Mouse (Mus musculus) retina, postnatal 7 days (tissue): ENCODE data around the gene Arid1b.

Experiments
- DNase-seq: peaks from one replicate; pipeline ENCODE4 v3.0.0-alpha.2; 2012; ENCODE audit warnings: low read depth, low spot score

The Arid1b gene

DNA sequence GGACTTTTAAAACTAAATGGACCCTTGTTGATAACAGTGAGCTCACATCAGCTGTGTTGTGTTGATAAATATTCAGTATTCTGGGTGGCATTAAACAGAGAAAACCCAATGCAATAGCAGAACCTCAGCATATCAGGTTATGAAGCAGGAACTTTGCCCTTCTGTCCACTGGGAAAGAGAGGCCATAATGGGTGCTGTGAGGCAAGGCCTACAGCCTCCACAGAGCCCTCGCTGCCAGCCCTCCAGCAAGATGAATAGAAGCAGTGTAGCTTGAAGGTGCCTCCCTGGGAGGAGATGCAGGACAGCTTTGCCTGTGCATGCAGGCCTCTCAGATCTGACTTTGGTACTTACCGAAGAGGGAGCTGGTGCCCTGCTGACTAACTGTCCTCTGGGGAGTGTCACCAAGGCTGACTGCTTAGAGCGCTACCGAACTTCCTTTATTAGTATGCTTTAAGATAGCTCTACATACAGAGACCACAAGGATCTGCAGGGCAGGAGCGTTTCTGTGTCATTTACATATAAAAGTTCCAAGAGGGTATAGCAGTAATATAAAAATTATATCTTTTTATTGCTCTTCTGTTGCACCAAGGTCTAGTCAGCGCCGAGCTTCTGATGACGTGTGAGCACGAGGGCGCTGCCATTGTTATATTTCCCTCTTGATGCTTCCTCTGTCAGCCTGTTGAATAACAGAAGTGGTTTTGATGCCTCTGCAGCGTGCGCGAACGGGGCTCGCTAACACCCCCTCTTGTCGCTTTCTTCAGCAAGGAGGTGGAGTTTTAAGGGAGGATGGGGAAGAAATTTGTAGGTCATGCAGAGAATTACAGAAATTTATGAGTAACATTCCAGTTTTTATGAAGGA is 244.5 kb downstream of the Arid1b start:
- DNase-seq, result no peak

- no peak for DNase-seq
These were observed 250.4 kb downstream of the Arid1b start for GRCm38 (mm10) chr17:5244526-5244925.

GRCm38 (mm10) chr17:5246688-5247087 is 252.6 kb downstream of the Arid1b start:
- no peak for DNase-seq

DNA sequence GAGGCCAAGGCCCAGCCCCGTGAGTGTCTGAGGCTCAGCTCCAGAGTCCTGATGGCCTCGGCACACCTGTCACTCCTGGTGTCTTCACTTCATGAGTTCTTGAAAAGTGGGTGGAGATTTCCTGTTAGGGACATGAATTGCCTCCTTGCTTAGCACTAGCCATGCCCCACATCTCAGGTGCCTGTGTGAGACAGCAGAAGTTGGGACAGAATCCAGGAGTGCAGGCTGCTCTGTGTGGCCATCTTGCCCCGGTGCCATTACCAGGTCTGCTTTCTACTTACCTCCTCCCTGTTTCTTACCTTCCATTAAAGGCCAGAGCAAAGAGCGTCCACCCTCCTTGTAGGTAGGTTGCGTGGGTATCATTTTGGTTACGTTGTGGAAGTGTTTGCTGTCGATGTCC is 253.1 kb downstream of the Arid1b start:
- no peak for DNase-seq

GRCm38 (mm10) chr17:5247737-5248136 is 253.6 kb downstream of the Arid1b start:
- DNase-seq, result no peak

- DNase-seq, result no peak
These were observed 255.0 kb downstream of the Arid1b start for GRCm38 (mm10) chr17:5248957-5249656.

DNA sequence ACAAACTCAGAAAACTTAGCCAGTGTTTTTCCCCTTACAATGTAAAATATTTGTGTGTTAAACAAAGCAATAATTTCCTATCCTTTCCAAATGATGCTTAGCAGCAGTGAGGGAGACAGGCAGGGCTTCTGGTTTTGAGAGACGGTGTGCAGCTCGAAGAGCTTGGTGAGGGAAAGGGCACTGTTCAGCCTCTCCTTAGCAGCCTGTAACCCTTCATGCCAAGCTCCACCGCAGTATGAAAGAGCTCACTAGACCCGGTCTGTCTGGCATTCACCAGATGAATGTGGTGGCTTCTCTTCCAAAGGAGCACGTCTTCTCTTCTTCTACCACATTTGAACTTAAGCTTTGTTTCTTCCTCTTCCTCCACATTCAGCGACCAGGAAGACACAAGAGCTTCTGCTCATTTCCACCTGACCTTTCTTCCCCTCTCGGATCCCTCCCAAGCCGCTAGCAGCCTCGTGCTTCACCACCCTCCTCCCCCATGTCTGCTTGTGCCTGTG is 255.6 kb downstream of the Arid1b start:
- DNase-seq, result no peak

- DNase-seq, result no peak
These were observed 258.3 kb downstream of the Arid1b start for GRCm38 (mm10) chr17:5252436-5252835.

- no peak for DNase-seq
These were observed 260.8 kb downstream of the Arid1b start for GRCm38 (mm10) chr17:5254717-5255617.

DNA sequence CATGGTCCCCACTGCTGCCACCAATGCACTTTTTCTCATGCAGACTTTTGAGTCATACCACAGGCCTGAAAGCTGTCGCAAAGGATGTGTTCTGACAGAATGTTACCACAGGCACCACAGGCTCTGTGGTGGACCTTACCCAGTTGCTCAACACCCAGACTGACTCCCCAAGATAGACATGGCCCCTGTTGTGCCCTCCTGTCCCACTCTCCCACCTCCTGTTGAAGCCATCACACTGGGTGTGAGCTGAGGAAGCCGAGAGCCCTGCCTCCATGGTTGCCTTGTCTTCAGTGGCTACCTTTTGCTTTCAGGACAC is 261.4 kb downstream of the Arid1b start:
- DNase-seq, result no peak

DNA sequence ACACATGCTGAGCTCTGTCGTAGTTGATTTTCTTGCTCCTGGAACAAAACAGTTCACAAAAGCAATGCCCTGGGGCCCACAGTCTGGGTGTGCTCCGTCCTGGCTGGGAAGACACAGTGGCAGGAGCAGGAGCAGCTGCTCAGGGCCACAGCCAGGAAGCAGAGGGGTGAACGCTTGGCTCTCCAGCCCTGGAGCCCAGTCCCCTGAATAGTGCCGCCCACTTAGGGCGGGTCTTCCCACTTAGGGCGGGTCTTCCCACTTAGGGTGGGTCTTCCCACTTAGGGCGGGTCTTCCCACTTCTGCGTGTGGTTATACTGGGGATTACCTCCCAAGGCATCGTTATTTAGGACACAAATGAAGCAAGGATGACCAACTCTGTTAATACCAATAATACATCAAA is 264.8 kb downstream of the Arid1b start:
- DNase-seq, result no peak

GRCm38 (mm10) chr17:5261131-5261651 is 267.1 kb downstream of the Arid1b start:
- DNase-seq, result no peak

DNA sequence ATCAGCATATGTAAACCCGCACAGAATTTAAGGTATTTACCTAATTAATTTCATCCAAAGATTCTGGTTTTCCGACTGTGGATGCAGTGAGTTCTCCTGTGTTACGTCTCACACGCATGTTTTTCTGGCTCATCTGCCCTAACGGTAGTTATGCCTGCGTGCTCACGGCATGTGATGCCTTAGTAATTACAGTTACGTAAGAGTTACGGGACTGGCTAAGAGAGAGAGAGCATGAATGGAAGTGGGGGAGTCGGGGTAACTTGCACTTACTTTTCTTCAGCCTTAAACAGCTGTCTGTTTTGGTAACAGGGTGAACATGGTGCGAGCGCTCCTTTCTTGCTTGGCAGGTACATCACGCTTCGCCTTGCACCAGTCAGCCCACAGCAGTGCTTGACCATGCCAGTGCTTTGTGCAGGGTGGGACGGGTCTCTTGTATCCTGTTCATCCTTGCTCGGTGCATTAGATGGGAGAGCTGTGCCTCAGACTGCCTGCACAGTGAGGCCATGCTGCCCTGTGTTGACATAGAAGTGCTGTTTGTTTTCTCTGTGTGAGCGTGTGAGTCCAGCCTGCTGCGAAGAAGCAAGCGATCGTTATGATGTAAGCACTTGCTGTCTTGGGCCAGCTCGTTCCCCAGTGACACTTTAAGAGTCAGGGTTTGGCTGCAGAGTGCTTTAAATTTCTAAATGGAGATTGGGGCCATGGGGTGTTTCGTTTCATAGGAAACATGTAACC is 267.9 kb downstream of the Arid1b start:
- no peak for DNase-seq

GRCm38 (mm10) chr17:5262788-5263187 is 268.7 kb downstream of the Arid1b start:
- DNase-seq, result no peak

DNA sequence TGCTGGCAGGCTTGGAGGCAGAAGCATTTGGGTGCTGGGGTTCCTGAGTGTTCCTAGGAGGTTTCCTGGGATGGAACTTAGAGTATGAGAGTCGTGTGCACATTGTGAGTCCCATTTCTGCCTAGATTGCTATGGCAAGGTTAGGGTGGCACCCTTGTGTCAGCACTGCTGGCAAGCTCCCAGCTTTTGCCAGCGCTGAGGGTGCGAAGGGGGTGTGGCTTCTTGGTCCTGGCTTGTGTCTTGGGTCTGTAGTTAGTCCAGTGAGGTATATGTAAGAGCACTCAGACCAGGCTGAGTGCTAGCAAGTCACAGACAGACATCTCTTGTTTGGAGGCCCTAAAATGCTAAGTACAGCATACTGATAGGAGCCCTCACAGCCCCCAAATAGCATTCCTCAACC is 270.7 kb downstream of the Arid1b start:
- no peak for DNase-seq

GRCm38 (mm10) chr17:5265615-5266014 is 271.5 kb downstream of the Arid1b start:
- no peak for DNase-seq

GRCm38 (mm10) chr17:5267747-5268146 is 273.6 kb downstream of the Arid1b start:
- DNase-seq, result no peak

GRCm38 (mm10) chr17:5269302-5269701 is 275.2 kb downstream of the Arid1b start:
- no peak for DNase-seq

- DNase-seq, result no peak
These were observed 275.6 kb downstream of the Arid1b start for GRCm38 (mm10) chr17:5269774-5270173.

DNA sequence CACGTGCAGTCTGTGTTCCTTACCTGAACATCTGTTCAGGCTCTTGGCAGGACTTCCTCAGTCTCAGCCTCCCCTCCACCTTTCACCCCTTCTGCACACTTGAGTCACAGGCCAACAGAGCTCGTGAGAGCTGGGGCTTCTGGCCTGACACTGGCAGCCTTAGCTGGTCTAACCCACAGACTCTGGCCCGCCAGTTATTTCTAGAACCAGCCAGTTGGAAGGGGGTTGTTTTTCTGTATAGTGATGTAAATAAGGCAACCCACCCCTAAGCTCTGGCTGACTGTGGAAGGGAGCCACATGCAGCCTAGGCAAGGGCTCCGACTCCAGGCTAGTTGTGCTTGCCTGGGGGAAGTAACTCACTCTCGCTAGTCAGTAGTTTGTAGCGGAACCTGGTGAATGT is 276.7 kb downstream of the Arid1b start:
- DNase-seq, result no peak

DNA sequence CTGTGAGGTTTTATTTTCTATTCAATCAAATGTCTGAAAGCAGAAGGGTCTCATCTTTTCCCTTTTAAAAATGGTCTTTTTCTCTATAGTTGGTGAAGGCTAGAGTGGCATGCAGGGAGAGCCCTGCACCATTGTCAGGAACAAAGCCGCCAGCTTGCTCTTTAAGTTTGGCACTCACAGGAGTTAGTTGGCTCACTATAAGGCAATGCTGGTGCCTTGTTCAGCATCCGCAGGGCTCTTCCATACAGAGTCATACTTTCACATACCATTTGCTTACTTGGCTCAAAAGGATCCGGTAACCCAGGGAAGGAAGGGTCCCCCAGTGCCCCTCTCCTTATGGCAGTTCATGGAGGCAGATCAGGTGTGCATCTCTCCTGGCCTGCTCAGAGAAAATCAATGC is 279.0 kb downstream of the Arid1b start:
- DNase-seq, result no peak
